Mouse (Mus musculus) stomach, postnatal 0 days (tissue): ENCODE results near the gene Atad1.

Experiments used
- CTCF ChIP-seq: IDR thresholded peaks from 2 replicates; pipeline ENCODE4 v1.5.1; 2016; ENCODE audit warnings: antibody characterized with exemption, low read depth, mild to moderate bottlenecking, moderate library complexity
- EP300 ChIP-seq: optimal IDR thresholded peaks from 2 replicates; pipeline ENCODE3; 2016; ENCODE audit warnings: antibody characterized with exemption

DNA sequence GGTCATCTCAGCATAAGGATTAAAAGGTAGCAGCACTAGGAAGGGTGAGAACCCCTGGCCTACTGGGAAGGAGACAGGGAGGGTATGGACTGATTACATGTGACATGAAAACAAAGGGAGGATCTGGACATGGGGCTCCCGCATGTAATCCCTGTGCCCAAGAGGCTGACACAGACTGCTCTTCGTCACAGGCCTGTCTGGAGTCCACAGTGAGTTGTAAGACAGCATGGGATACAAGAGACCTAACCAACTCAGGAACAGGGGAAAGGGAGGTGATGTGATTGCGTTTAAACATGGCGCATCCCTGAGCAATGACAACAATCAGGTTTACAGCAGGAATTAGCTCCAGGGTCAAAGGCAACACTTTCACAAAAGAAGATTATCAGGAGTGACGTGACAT lies 30.6 kb downstream of the Atad1 start:
- no peak for TF ChIP-seq CTCF
- no peak for TF ChIP-seq EP300
